Mouse (Mus musculus) monocyte, adult 59 days (primary cell): ENCODE measurements around the gene Por. TPM values are rescaled to one million over a fixed set of nuclear protein-coding genes. Genes with fewer than 3 reads are reported as not detected.

ENCODE experiments used
- total RNA-seq, 2 experiments: library from RNA; stranded (reverse); gene quantifications; one replicate each; pipeline ENCODE4 v1.2.4; 2023

Gene Por
- 10 to 100 TPM; 74.5 to 77.1 TPM for total RNA-seq

GRCm38 (mm10) chr5:135669741-135670275 lies at the start of gene Por:
Por (plus strand) TSS chr5:135670033.

DNA sequence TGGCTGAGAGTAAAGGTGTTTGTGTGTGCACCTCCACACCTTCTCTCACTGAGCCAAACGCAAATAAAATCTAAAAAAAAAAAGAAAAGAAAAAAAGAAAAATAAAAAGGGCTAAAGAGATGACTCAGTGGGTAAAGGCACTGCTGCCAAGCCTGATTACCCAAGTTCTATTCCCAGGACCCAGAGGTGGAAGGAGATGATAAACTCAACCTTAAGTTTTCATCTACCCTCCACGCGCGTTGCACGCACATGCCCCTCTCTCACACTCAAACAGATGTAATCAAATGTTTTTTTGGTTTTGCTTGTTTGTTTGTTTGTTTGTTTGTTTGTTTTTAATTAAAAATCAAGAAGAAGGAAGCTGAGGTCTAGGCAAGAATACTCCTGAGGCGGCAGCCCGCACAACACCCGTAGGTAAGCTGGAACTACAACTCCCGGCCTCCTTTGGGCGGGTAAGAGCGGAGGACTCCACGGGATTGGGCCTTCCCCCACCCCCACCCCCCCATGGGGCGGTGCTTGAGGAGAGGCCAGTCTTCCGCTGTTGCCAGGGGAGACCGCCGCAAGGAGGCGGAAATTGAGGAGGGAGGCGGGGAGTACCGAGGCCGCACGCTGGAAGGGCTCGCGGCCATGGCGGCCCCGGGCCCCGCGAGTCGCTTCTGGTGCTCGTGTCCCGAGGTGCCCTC lies 37.6 kb upstream of the Por start, which contains the start of gene Rhbdd2:
Gene Rhbdd2 (plus strand): TSS at position 502 of the 680 bp plus-strand sequence.

GRCm38 (mm10) chr5:135743741-135744609 lies 74.1 kb downstream of the Por start, which contains the start of gene Tmem120a:
Tmem120a (minus strand) TSS chr5:135744448.

DNA sequence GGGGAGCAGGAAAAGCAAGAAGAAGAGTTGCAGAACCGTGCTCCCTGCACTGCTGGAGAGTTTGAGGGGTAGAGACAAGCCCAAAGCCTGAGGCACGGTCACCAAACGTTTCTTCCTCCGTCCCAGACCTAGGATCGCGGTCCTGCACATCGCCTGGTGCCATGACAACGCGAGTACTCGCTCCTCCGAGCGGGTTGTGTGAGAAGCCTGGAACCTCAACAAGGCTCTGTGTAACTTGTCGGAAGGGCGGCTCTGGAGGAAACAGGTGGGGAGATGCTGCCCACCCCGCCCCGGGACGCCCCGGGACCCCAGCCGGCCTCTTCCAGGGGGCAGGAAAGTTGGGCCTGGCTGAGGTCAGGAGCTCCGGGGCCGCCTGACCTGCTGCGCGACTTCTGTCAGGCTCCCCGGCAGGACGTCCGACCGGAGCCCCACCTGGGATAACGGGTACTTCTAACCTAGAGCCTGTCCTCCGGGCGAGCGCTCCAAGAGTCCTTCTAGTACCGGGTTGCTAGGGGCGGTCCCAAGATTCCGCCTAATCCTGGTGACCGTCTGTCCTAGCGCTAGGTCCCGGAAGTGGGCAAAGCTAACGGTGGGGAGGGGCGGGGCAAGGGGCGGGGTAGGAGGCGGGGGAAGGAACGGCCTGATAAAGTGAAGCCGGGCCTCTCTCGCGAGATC lies 108.1 kb downstream of the Por start, which contains the start of gene Styxl1:
Gene Styxl1 (minus strand): TSS at position 590 of the 675 bp plus-strand sequence.

DNA sequence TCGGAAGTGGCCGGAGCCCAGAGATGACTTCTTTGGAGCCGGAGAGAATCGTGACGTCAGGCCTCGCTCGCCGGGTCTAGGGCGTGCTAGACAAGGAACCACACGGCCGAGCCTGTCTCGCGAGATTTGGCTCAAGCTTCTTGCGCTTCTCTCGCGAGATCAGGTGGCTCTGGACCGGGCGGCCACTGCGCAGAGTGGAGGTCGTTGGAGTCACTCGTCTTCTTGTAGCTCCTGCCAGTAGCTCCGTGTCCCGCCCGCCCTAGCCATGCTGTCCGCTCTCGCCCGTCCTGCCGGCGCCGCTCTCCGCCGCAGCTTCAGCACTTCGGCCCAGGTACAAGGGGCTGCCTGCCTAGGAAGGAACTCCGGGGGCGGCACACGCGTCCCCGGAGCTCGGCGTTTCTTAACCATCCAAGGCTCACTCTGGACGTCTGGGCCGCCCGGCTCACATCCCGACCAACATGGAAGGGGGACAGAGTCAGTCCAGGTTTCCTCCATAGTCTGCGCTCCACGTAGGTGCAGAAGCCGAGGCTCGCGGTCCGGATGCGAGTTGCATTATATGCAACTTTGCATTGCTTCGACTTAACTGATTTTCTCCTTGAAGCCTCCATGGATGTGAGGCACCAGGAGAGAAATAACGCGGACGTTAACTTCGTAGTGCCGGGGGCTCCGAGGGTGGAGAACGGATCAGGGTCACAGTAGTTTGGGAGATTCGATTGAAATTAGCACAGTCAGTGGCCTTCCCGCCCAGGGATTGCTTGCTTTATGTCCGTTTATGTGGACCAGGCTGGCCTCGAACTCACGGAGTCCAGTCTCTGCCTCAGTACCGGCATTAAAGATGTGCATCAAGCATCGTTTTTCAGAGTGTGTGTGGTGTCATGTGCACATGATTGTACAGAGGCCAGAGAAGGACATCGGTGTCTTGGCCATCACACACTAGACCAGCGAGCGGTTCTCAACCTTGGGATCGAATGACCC lies 108.9 kb downstream of the Por start, which contains the start of gene Mdh2:
Gene Mdh2 (plus strand): TSS at position 10 of the 975 bp plus-strand sequence.

Other genes starting within 250 kb of the Por start
- gene Hip1, start 124.9 kb upstream of the Por start, total RNA-seq: 100 to 1,000 TPM; 203 to 210 TPM
- gene Ccl26, start 106.5 kb upstream of the Por start, total RNA-seq: not detected
- 10 to 100 TPM; 20.6 to 33.1 TPM for gene Ccl24, start 97.0 kb upstream of the Por start, total RNA-seq
- 10 to 100 TPM; 10.4 to 10.5 TPM for gene Rhbdd2, start 37.4 kb upstream of the Por start, total RNA-seq
- gene Tmem120a, start 74.4 kb downstream of the Por start, total RNA-seq: 10 to 100 TPM; 11.6 to 12.8 TPM
- under 1 TPM in 1 of 2 experiments, not detected in 1; 0.73 TPM for gene Styxl1, start 108.4 kb downstream of the Por start, total RNA-seq
- gene Mdh2, start 108.4 kb downstream of the Por start, total RNA-seq: 100 to 1,000 TPM; 191 to 197 TPM
- gene Srrm3, start 136.9 kb downstream of the Por start, total RNA-seq: not detected
- gene Hspb1, start 217.9 kb downstream of the Por start, total RNA-seq: 1 to 10 TPM; 1.8 to 1.9 TPM